Mouse (Mus musculus): ENCODE measurements at regions not wholly inside any gene's neighbourhood (a gene's known extent, or its start where the extent isn't known, plus 50 kb on each side); places are given as distances from the start of the nearest gene placed in this dataset.

GRCm38 (mm10) chr8:126707300-126707902 is 113.6 kb upstream of the Irf2bp2 start:
- TF ChIP-seq CTCF (IDR thresholded peaks at IDR 0.05; ENCODE audit: low read depth, low read length) (no peak), POLR2A (IDR thresholded peaks at IDR 0.05; ENCODE audit: borderline replicate concordance, low read depth, low read length) (no peak)

Data from bone marrow macrophage, adult 2 months (primary cell).